In the genomic region with DNA sequence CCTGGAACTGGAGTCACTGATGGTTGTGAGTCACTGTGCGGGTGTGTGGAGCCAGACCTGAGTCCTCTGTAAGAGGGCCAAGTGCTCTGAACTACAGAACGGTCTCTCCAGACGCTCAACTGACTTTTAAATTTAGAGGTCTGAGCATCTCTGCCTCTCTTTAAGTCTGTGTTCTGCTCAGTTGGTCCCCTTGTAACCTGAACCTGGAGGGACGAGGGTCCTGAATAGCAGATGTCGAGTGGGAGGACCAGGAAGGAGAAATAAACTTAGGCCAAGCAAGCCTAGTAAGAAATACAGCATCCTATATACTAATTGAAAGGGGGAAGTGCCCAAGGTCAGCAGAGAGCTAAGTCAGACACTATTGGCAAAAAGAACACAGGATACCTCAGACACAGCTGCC, we compare ENCODE assay signal across 23 mouse cellular contexts. TPM values are rescaled to one million over a fixed set of nuclear protein-coding genes. Genes with fewer than 3 reads are reported as not detected.
DNase-seq lines count a peak whose midpoint lies in the region; ATAC-seq lines count a peak whose summit lies in the region.
"Had no signal": no experiment of that assay in that cellular context is flagged by ENCODE, and none has a peak within 500 bp of the region (broad histone marks: within the 10 kb centered on the region; RNA-seq: fewer than 3 reads in every experiment).

No protein-coding gene starts in this region.

- no peaks in the 10 kb centered on the region for H3K4me1 ChIP-seq in kidney, embryonic 14.5 days (ENCODE audit: control insufficient read depth, insufficient read depth, low read length)
- peaks cover 10% of the 10 kb centered on the region; the same call in 1 of the 2 replicates for H3K4me1 ChIP-seq in kidney, embryonic 16.5 days (ENCODE audit: insufficient read depth, low read length)
- H3K4me1 ChIP-seq: embryonic facial prominence, embryonic 13.5 days; embryonic facial prominence, embryonic 15.5 days; forebrain, embryonic 13.5 days; forebrain, embryonic 15.5 days had no signal

- H3K4me2 ChIP-seq in kidney, embryonic 14.5 days (replicated peaks; ENCODE audit: low read depth, low read length), result no peak overlapping the region
- no peak overlapping the region for H3K4me2 ChIP-seq in kidney, embryonic 16.5 days (replicated peaks; ENCODE audit: low read depth, low read length)
- H3K4me2 ChIP-seq: embryonic facial prominence, embryonic 13.5 days; embryonic facial prominence, embryonic 15.5 days; forebrain, embryonic 13.5 days; forebrain, embryonic 15.5 days had no signal

- WGBS in kidney, embryonic 14.5 days, result 33% methylated on average over 5 of the region's 5 CpGs
- WGBS in kidney, embryonic 16.5 days, result 29% methylated on average over 5 of the region's 5 CpGs

- H3K4me3 ChIP-seq in kidney, embryonic 14.5 days (ENCODE audit: low read length), result no peak overlapping the region
- no peak overlapping the region for H3K4me3 ChIP-seq in kidney, embryonic 16.5 days (ENCODE audit: low read length)
- H3K4me3 ChIP-seq: embryonic facial prominence, embryonic 13.5 days; embryonic facial prominence, embryonic 15.5 days; erythroblast, embryonic 14.5 days; forebrain, embryonic 10.5 days; forebrain, embryonic 13.5 days; forebrain, embryonic 15.5 days had no signal

- H3K9me3 ChIP-seq in kidney, embryonic 14.5 days (ENCODE audit: control insufficient read depth, low read length), result no peaks in the 10 kb centered on the region
- no peaks in the 10 kb centered on the region for H3K9me3 ChIP-seq in kidney, embryonic 16.5 days (ENCODE audit: low read length)
- H3K9me3 ChIP-seq: embryonic facial prominence, embryonic 13.5 days; embryonic facial prominence, embryonic 15.5 days; forebrain, embryonic 10.5 days; forebrain, embryonic 13.5 days; forebrain, embryonic 15.5 days had no signal

- peak; percentile 77; the same call in 1 of the 2 replicates for ATAC-seq in kidney, embryonic 14.5 days (ENCODE audit: low FRiP score, low TSS enrichment)
- peak; percentile 72 for ATAC-seq in kidney, embryonic 16.5 days (ENCODE audit: low FRiP score, low TSS enrichment)
- ATAC-seq: forebrain, embryonic 13.5 days; forebrain, embryonic 15.5 days had no signal

- no peak overlapping the region for H3K9ac ChIP-seq in kidney, embryonic 14.5 days (ENCODE audit: low read depth, low read length)
- H3K9ac ChIP-seq in kidney, embryonic 16.5 days (replicated peaks; ENCODE audit: low read length), result no peak overlapping the region
- H3K9ac ChIP-seq: embryonic facial prominence, embryonic 13.5 days; embryonic facial prominence, embryonic 15.5 days; forebrain, embryonic 13.5 days; forebrain, embryonic 15.5 days had no signal

- H3K27me3 ChIP-seq in kidney, embryonic 14.5 days (ENCODE audit: control insufficient read depth, insufficient read depth, low read length), result no peaks in the 10 kb centered on the region
- no peaks in the 10 kb centered on the region for H3K27me3 ChIP-seq in kidney, embryonic 16.5 days (ENCODE audit: insufficient read depth, low read length)
- H3K27me3 ChIP-seq: embryonic facial prominence, embryonic 13.5 days; embryonic facial prominence, embryonic 15.5 days; forebrain, embryonic 13.5 days; forebrain, embryonic 15.5 days had no signal

- peaks cover 82% of the 10 kb centered on the region for H3K36me3 ChIP-seq in kidney, embryonic 14.5 days (ENCODE audit: control insufficient read depth, insufficient read depth, low read length)
- H3K36me3 ChIP-seq in kidney, embryonic 16.5 days (ENCODE audit: insufficient read depth, low read length), result peaks cover 76% of the 10 kb centered on the region

- H3K27ac ChIP-seq in kidney, embryonic 14.5 days (ENCODE audit: low read depth, low read length), result 0 out of 2 replicates have a peak overlapping the region, but pooled peaks have one; percentile 2
- 0 out of 2 replicates have a peak overlapping the region, but pooled peaks have one; percentile 0 for H3K27ac ChIP-seq in kidney, embryonic 16.5 days (ENCODE audit: low read length)
- H3K27ac ChIP-seq: embryonic facial prominence, embryonic 13.5 days; embryonic facial prominence, embryonic 15.5 days; forebrain, embryonic 10.5 days; forebrain, embryonic 13.5 days; forebrain, embryonic 15.5 days had no signal

- DNase-seq in kidney, postnatal 25 days, result no peak
- DNase-seq in kidney, postnatal 10 days, result no peak
- DNase-seq: adrenal gland, adult 2 months; adrenal gland, postnatal 10 days; adrenal gland, postnatal 25 days; cerebellum, adult 11 months; cerebellum, adult 18-20 months; cerebellum, adult 8-10 months; cerebellum, adult 9-11 months; cerebellum, postnatal 14 days; cerebellum, postnatal 36 days; embryo, embryonic 11 days had no signal

RNA-seq across cellular contexts. Expression of a gene that starts 11.2 kb away (rescaled TPM):
- 102 and 136 TPM in 2 replicates for polyA plus RNA-seq in kidney, embryonic 14.5 days (2014; fragmentation: Nextera tagmentation; extraction: Ambion mirVana)
- polyA plus RNA-seq in kidney, embryonic 16.5 days (2015; fragmentation: Nextera tagmentation; extraction: Ambion mirVana), result 88.1 and 90.9 TPM in 2 replicates

RNA-seq across cellular contexts. Expression of a gene that starts 11.6 kb away (rescaled TPM):
- polyA plus RNA-seq in kidney, embryonic 14.5 days (2014; fragmentation: Nextera tagmentation; extraction: Ambion mirVana), result 29.1 and 33.6 TPM in 2 replicates
- 35.2 and 36.9 TPM in 2 replicates for polyA plus RNA-seq in kidney, embryonic 16.5 days (2015; fragmentation: Nextera tagmentation; extraction: Ambion mirVana)

RNA-seq across cellular contexts. Expression of a gene that starts 45.1 kb away (rescaled TPM):
- not detected in 2 replicates for polyA plus RNA-seq in kidney, embryonic 14.5 days (2014; fragmentation: Nextera tagmentation; extraction: Ambion mirVana)
- not detected in 2 replicates for polyA plus RNA-seq in kidney, embryonic 16.5 days (2015; fragmentation: Nextera tagmentation; extraction: Ambion mirVana)
- polyA plus RNA-seq: adrenal gland, adult 2 months; brain, embryonic 14.5 days; C2C12; embryonic facial prominence, embryonic 11.5 days; embryonic facial prominence, embryonic 13.5 days; embryonic facial prominence, embryonic 15.5 days; erythroblast, embryonic 14.5 days; forebrain, embryonic 10.5 days; forebrain, embryonic 13.5 days; forebrain, embryonic 15.5 days had no signal
